Mouse (Mus musculus) left cerebral cortex, adult 9 months (tissue): Measurements from ENCODE around the gene Sgsm1.

ENCODE experiments used
- DNase-seq, 2 experiments: peaks; one replicate each; pipeline ENCODE4 v3.0.0; 2022; ENCODE audit warnings: low spot score in 2 of 2

Sgsm1 gene

GRCm38 (mm10) chr5:113323784-113324638 is 13.4 kb upstream of the Sgsm1 start:
- DNase-seq: no peak

- DNase-seq: peak in 1 of 2 experiments; percentile 90
Measured at GRCm38 (mm10) chr5:113313998-113314397, 3.4 kb upstream of the Sgsm1 start.

- no peak for DNase-seq
Measured at GRCm38 (mm10) chr5:113309491-113310376, 852 bp downstream of the Sgsm1 start.

- peak; percentile 87 for DNase-seq
Measured at GRCm38 (mm10) chr5:113306750-113307477, 3.7 kb downstream of the Sgsm1 start.

GRCm38 (mm10) chr5:113304527-113304926 is 6.1 kb downstream of the Sgsm1 start:
- DNase-seq: peak in 1 of 2 experiments; percentile 64

GRCm38 (mm10) chr5:113301841-113302240 is 8.7 kb downstream of the Sgsm1 start:
- DNase-seq: no peak

- DNase-seq: peak; percentile 69 to 88
Measured at GRCm38 (mm10) chr5:113300148-113300889, 10.3 kb downstream of the Sgsm1 start.

- DNase-seq: no peak
Measured at GRCm38 (mm10) chr5:113299433-113299832, 11.2 kb downstream of the Sgsm1 start.

- no peak for DNase-seq
Measured at GRCm38 (mm10) chr5:113298826-113299225, 11.8 kb downstream of the Sgsm1 start.

GRCm38 (mm10) chr5:113298040-113298439 is 12.5 kb downstream of the Sgsm1 start:
- DNase-seq: peak in 1 of 2 experiments; percentile 67

- DNase-seq: no peak
Measured at GRCm38 (mm10) chr5:113295791-113296190, 14.8 kb downstream of the Sgsm1 start.

GRCm38 (mm10) chr5:113294575-113294974 is 16.0 kb downstream of the Sgsm1 start:
- DNase-seq: no peak

- no peak for DNase-seq
Measured at GRCm38 (mm10) chr5:113293446-113293845, 17.1 kb downstream of the Sgsm1 start.

GRCm38 (mm10) chr5:113292832-113293231 is 17.8 kb downstream of the Sgsm1 start:
- no peak for DNase-seq

- no peak for DNase-seq
Measured at GRCm38 (mm10) chr5:113292179-113292578, 18.4 kb downstream of the Sgsm1 start.

- DNase-seq: no peak
Measured at GRCm38 (mm10) chr5:113291125-113291524, 19.5 kb downstream of the Sgsm1 start.

GRCm38 (mm10) chr5:113290149-113290548 is 20.4 kb downstream of the Sgsm1 start:
- no peak for DNase-seq

- peak in 1 of 2 experiments; percentile 76 for DNase-seq
Measured at GRCm38 (mm10) chr5:113288490-113288889, 22.1 kb downstream of the Sgsm1 start.

GRCm38 (mm10) chr5:113287762-113288161 is 22.8 kb downstream of the Sgsm1 start:
- no peak for DNase-seq

GRCm38 (mm10) chr5:113286591-113287520 is 23.7 kb downstream of the Sgsm1 start:
- peak in 1 of 2 experiments; percentile 69 for DNase-seq
